Mouse (Mus musculus) megakaryocyte, embryonic 14.5 days (primary cell): ENCODE measurements at regions not wholly inside any gene's neighbourhood (a gene's known extent, or its start where the extent isn't known, plus 50 kb on each side); places are given as distances from the start of the nearest gene placed in this dataset.

Experiments
- FLI1 ChIP-seq: IDR thresholded peaks from 2 replicates; pipeline ENCODE4 v1.6.1; 2012; ENCODE audit warnings: low read length, inconsistent platforms, mixed read lengths
- GATA1 ChIP-seq: IDR thresholded peaks from 3 replicates; pipeline ENCODE4 v1.6.1; 2012; ENCODE audit warnings: mixed read lengths, low read length, inconsistent platforms, borderline replicate concordance

GRCm38 (mm10) chr13:47951043-47951442 is 310.0 kb upstream of the Id4 start:
- TF ChIP-seq GATA1 (no peak), FLI1 (no peak)
